Mouse (Mus musculus) left cerebral cortex, postnatal 10 days (tissue): Measurements from ENCODE around the gene Atp8b4. TPM values are rescaled to one million over a fixed set of nuclear protein-coding genes. Genes with fewer than 3 reads are reported as not detected.

Experiments used
- DNase-seq, 2 experiments: peaks; one replicate each; pipeline ENCODE4 v3.0.0; 2021 to 2022; ENCODE audit warnings: low spot score in 2 of 2, mixed read lengths in 1 of 2; ENCODE audit errors: extremely low spot score in 1 of 2
- intact Hi-C: fragments of 180-260 bp; cut with DNase I; formaldehyde crosslinking; loops from one replicate; pipeline ENCODE4 v1.15.1; 2025
- total RNA-seq, 2 experiments: library from RNA; stranded (reverse); gene quantifications; 2 replicates each; pipeline ENCODE4 v1.2.3; 2021

The Atp8b4 gene
- total RNA-seq, 2 experiments from 2014 or later = not detected

DNA sequence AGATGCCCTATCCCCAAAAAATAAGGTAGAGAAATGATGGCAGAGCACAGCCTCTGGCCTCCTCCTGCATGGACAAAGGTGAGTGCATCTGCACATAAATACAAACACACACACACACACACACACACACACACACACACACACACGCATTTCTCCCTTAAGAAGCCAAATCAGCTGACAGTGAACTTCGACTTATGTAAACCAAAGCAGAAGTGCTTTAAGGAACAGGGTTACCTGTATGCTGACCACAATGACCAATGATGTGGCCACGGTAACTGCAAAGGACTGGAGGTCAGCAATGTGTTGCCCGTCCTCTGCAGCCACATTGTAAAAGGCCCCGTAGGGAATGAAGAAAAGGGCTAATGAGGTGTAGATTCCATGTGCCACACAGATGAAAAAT, 163.3 kb downstream of the Atp8b4 start:
- intact Hi-C loops = no loop called here
- no peak for DNase-seq

GRCm38 (mm10) chr2:126331794-126332193, 168.7 kb downstream of the Atp8b4 start:
- DNase-seq = no peak

DNA sequence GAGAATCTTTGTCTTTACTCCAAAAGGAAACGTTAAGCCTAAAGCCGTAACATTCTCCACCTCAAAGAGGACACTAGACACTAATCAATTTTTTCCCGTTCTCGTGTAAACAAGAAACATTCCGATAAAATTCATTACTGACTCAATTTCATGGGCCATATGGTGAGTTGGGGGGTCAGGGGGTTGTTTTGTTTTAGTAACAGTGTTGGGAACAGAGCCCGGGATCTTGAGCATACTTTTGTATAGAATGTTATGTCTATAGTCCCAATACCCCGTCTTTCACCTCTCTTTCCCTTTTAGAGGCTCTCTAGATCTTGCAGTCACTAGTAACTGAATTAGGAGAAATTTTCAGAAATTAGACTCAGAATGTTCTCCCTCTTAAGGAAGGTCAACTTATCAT, 177.3 kb downstream of the Atp8b4 start:
- intact Hi-C loops = no loop called here
- no peak for DNase-seq

More at GRCm38 (mm10) chr2:126331794-126332193, 168.7 kb downstream of the Atp8b4 start:
- intact Hi-C loops = no loop called here

DNA sequence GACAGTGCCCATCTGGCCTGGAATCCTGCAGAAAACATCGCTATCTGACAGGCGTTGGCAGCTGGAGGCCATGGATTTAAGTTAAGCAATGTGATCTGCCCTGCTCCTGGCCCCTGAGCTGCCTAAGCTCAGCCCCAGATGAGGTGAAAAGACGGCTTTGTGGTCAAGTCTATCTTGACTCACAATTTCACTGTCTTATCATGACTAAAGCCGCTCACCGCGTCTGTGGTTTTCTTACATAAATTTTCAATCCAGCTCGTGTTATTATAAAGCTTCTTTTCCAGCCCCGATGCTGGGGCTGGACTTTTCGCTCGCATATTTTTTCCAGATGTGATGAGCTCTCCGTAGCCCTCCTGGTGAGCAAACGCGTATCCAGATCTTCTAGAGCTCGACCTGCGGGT, 177.8 kb downstream of the Atp8b4 start:
- intact Hi-C loops = no loop called here
- DNase-seq = no peak

GRCm38 (mm10) chr2:126318071-126318470, 182.4 kb downstream of the Atp8b4 start:
- no peak for DNase-seq
- intact Hi-C loops = no loop called here

- DNase-seq = no peak
- intact Hi-C loops = no loop called here
Observed at GRCm38 (mm10) chr2:126316942-126317341, 183.5 kb downstream of the Atp8b4 start.

DNA sequence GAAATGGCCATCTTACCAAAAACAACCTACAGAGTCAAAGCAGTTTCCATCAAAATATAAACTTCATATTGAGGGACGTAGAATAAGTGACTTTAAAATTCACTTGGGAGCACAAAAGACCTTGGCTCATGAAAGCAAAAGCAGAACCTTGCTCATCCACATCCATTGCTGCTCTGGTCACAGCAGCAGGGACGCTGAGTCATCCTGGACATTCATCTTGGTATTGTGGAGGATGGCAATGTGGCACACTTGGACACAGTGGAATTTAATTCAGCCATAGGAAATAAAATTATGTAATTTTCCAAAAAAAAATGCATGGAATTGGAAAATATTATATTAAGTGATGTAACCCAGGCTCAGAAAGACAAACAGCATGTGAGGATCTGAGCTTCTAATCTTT, 184.1 kb downstream of the Atp8b4 start:
- DNase-seq = no peak
- intact Hi-C loops = no loop called here

DNA sequence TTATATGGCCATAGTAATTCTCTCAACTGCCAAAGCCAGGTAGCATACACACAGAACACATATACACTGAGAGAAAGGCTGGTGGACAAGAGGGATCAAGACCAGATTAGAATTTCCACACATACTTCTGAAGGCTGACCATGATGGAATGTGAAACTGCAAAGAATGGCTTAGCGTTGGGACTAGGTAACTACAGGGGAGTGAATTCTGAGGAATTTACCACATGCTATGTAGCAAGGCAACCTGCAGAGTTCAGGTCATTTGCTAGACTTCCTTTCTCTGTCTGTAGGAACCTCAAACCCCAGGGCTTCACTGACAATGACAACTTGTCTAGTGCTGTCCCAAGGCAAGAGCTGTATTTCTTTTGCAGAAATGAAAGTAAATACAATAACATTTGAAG, 189.4 kb downstream of the Atp8b4 start:
- intact Hi-C loops = no loop called here
- no peak for DNase-seq

- DNase-seq = no peak
- intact Hi-C loops = no loop called here
Observed at GRCm38 (mm10) chr2:126309994-126310393, 190.5 kb downstream of the Atp8b4 start.

DNA sequence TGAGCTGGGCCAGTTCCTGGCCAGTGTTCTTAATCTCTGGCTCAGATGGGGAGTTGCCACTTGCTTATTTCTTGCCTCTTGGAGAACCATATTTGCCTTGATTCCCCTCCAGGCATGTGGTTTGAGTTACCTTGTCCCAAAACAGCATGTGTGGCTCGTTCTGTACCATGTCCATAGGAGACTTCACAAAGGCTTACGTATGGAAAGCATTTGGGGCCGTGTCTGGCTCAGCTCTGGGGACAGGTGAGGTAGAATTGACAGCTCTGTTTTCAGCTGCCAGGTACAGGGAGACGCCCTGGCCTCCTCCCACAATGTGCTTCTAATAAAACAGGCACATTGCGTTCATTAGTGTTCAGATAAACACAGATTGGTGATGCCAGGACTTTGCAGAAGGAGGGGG, 195.9 kb downstream of the Atp8b4 start:
- no peak for DNase-seq
- intact Hi-C loops = no loop called here

DNA sequence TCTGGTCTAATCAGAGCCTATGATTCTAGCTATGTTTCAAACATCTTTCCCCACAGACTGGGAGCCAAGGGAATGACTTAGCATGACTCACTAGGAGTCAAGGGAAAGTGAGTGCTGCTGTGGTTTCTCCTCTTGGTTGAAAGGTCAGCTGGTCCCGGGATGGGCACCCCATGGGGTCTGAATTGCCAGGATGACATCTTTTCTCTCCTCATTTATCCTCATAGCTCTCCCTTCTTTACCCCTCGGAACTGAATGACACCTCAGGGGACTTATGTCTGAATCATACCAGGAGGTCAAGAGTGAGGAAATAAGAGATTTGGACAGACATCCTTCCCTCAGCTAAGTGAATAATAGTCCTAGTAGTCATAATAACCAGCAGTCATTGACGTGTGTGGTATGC, 197.2 kb downstream of the Atp8b4 start:
- no peak for DNase-seq
- intact Hi-C loops = no loop called here

DNA sequence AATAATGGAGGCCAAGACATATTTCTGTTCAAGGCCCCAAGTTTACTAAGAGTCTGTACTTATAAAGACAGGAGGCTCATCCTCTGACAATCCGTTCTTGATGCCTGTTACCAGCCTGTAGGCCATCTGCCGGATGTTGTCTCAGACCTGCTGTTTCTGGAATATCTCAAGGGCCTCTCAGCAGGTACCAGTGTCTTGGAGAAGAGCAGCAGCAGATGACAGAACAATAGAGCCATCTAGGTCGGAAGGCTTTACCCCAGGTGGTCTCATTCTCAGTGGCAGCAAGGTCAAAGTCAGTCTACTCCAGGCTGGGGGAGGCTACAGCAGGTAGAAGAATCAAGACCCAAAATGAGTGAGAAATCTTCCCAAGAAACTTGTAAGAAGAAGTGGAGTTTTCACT, 198.1 kb downstream of the Atp8b4 start:
- DNase-seq = no peak
- intact Hi-C loops = no loop called here

DNA sequence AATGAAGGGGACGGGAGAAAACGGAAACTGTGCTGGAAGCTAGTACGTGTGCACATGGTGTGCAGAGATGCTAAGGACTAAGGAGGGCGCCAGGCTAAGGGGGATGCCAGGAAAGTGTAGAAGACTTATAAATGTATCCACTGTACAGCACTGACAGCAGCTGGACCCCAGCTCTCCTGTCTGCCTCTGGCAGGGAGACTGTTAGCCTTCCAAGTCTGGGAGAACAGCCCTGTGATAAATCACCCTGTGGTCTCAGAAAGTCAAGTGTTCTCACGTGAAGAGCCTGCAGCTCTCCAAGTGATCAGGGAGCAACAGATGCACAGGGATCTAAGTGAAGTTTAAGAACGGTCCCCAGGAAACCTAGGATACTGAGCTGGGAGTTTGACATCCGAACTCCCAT, 209.8 kb downstream of the Atp8b4 start:
- intact Hi-C loops = no loop called here
- DNase-seq = no peak

- intact Hi-C loops = no loop called here
- peak in 1 of 2 experiments; percentile 11 for DNase-seq
Observed at GRCm38 (mm10) chr2:126287942-126288341, 212.5 kb downstream of the Atp8b4 start.

DNA sequence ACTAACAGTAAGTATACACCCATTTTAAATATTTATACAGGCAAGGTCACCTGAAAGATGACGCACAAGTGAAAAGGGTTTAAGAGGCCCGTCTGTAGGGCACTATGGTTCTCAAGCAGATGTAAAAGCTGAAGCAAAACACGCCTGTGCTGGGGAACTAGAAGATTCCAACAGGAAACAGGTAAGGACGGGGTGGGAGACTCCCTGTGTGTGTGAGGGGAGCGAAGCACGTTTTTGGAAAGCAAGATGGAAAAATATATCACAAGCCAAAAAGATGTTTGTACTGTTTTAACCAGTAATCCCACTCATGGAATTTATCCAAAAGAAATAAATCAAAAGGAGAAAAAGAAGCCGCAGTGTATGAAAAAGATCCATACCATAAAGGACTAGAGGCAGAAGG, 214.1 kb downstream of the Atp8b4 start:
- no peak for DNase-seq
- intact Hi-C loops = no loop called here

DNA sequence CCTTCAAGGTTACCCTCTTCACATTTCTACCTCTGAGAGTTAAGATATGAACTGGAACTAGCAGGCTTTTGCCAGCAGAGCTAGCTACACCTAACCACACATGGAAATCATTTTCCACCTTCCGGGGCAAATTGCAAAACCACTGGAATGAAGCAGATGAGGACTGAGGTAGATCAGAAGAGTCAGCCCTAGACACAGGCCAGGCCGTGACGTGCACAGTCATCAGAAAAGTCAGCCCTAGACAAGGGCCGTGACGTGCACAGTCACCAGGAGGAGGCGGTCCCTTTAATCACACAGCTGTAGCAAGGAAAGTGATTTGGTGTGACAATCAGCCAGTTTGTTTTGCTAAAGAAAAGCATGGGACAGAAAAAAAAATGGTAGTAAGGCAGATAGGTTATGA, 216.4 kb downstream of the Atp8b4 start:
- intact Hi-C loops = no loop called here
- no peak for DNase-seq

DNA sequence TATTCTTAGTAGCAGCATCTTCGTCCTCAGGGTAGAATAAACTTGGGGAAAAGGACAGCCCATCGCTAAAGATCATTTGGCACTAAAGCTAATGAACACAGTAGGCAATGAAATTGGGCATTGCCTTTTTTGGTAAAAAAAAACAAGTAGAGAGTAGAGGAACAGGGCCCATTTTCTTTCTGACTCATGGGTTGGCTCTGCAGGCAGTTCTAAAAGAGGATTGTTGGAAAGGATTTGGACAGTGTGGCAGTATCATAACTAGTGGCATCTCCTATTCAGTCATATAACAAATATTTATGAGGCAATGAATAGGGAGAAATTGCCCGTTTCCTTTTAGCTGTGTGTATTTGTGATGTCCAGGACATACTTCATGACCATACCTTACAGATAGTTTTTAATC, 217.4 kb downstream of the Atp8b4 start:
- intact Hi-C loops = no loop called here
- no peak for DNase-seq

DNA sequence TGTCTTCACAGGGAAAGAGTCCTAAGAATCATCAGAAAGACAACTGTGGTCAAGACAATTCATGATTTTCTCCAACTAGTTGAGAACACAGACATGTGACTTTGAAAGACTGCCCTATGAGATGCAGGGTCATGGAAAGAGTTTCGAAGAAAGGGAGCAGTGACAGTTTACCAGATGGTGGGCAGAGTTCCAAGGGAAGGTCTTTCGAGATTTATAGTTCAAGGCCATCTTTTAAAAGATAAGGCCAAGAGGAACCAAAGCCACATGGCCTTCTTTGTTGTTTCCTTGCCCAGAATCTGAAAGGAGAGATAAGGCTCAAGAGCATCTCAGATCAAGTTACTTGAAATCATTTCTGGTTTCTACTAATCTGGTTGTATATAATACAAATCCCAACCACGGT, 225.0 kb downstream of the Atp8b4 start:
- intact Hi-C loops = no loop called here
- no peak for DNase-seq

- DNase-seq = no peak
- intact Hi-C loops = no loop called here
Observed at GRCm38 (mm10) chr2:126274826-126275405, 225.6 kb downstream of the Atp8b4 start.

GRCm38 (mm10) chr2:126274311-126274710, 226.2 kb downstream of the Atp8b4 start:
- no peak for DNase-seq
- intact Hi-C loops = no loop called here
